Mouse (Mus musculus) erythroid progenitor cell, adult 5-6 weeks (primary cell): ENCODE measurements at regions not wholly inside any gene's neighbourhood (a gene's known extent, or its start where the extent isn't known, plus 50 kb on each side); places are given as distances from the start of the nearest gene placed in this dataset.

Experiments used
- ATAC-seq: replicated peaks from 2 replicates; pipeline ENCODE4 v1.8.0; 2016; ENCODE audit warnings: moderate number of reproducible peaks, mild to moderate bottlenecking, moderate TSS enrichment, inconsistent platforms; ENCODE audit not compliant: poor library complexity, low FRiP score, severe bottlenecking

GRCm38 (mm10) chr15:67048621-67049020 lies 547.9 kb upstream of the Lrrc6 start:
- no peak for ATAC-seq

- no peak for ATAC-seq
Observed at GRCm38 (mm10) chr15:67048148-67048547, 547.4 kb upstream of the Lrrc6 start.

- ATAC-seq: no peak
Observed at GRCm38 (mm10) chr15:67045920-67046804, 545.5 kb upstream of the Lrrc6 start.

- no peak for ATAC-seq
Observed at GRCm38 (mm10) chr15:67045329-67045728, 544.6 kb upstream of the Lrrc6 start.

- ATAC-seq: no peak
Observed at GRCm38 (mm10) chr15:67044806-67045205, 544.1 kb upstream of the Lrrc6 start.

GRCm38 (mm10) chr15:67042131-67042530 lies 541.4 kb upstream of the Lrrc6 start:
- ATAC-seq: no peak

- ATAC-seq: no peak
Observed at GRCm38 (mm10) chr15:67040229-67040628, 539.5 kb upstream of the Lrrc6 start.

- ATAC-seq: peak; percentile 87
Observed at GRCm38 (mm10) chr15:67039421-67039907, 538.8 kb upstream of the Lrrc6 start.

GRCm38 (mm10) chr15:67037647-67038046 lies 536.9 kb upstream of the Lrrc6 start:
- no peak for ATAC-seq

- no peak for ATAC-seq
Observed at GRCm38 (mm10) chr15:67036341-67036740, 535.6 kb upstream of the Lrrc6 start.

GRCm38 (mm10) chr15:67033936-67034335 lies 533.2 kb upstream of the Lrrc6 start:
- ATAC-seq: no peak

- ATAC-seq: no peak
Observed at GRCm38 (mm10) chr15:67031866-67032526, 531.3 kb upstream of the Lrrc6 start.

GRCm38 (mm10) chr15:67030975-67031374 lies 530.3 kb upstream of the Lrrc6 start:
- no peak for ATAC-seq

- ATAC-seq: no peak
Observed at GRCm38 (mm10) chr15:67028161-67028560, 527.5 kb upstream of the Lrrc6 start.

GRCm38 (mm10) chr15:67027751-67028150 lies 527.0 kb upstream of the Lrrc6 start:
- no peak for ATAC-seq

GRCm38 (mm10) chr15:67025746-67026145 lies 525.0 kb upstream of the Lrrc6 start:
- no peak for ATAC-seq

- ATAC-seq: no peak
Observed at GRCm38 (mm10) chr15:67024386-67024785, 523.7 kb upstream of the Lrrc6 start.

GRCm38 (mm10) chr15:67023081-67023480 lies 522.4 kb upstream of the Lrrc6 start:
- ATAC-seq: no peak

- no peak for ATAC-seq
Observed at GRCm38 (mm10) chr15:67021391-67021790, 520.7 kb upstream of the Lrrc6 start.

- no peak for ATAC-seq
Observed at GRCm38 (mm10) chr15:67019891-67020290, 519.2 kb upstream of the Lrrc6 start.

GRCm38 (mm10) chr15:67019194-67019661 lies 518.5 kb upstream of the Lrrc6 start:
- no peak for ATAC-seq
